Mouse (Mus musculus) olfactory bulb, adult 2 months (tissue): ENCODE results near the gene Ghitm.

Source experiments
- CTCF ChIP-seq: fragments of 200-500 bp; IDR thresholded peaks from 2 replicates; pipeline ENCODE4 v1.5.1; 2012; ENCODE audit warnings: low read depth, mild to moderate bottlenecking, low read length, moderate library complexity; ENCODE audit not compliant: insufficient read depth
- POLR2A ChIP-seq: fragments of 200-500 bp; IDR thresholded peaks from 2 replicates; pipeline ENCODE4 v1.6.1; 2012; ENCODE audit warnings: mild to moderate bottlenecking, low read depth, low read length, moderate library complexity; ENCODE audit not compliant: insufficient read depth

- no peak for TF ChIP-seq CTCF
- TF ChIP-seq POLR2A, result no peak
Observed at GRCm38 (mm10) chr14:37110456-37110855, 24.6 kb downstream of the Ghitm start.
